Comparison of ENCODE assay signal across 21 mouse cellular contexts in the genomic region with DNA sequence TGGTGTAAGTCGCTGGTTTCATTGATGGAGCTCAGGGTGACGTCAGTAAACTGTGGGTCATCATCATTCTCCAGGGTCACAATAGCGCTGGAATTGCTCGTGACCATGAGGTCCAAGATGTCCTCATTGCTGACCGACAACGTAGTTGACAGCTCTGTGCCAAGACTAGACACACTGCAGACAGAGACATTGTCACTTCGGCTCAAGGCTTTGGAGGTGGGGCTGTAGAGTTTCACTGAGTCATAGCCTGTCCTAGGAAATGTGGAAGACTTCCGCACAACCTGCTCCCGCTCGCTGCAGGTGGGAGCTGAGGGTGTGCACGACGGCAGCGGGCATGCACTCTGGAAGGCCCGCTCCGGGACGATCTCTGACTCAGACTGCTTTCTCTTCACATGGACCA. TPM values are rescaled to one million over a fixed set of nuclear protein-coding genes. Genes with fewer than 3 reads are reported as not detected.
DNase-seq lines count a peak whose midpoint lies in the region; ATAC-seq lines count a peak whose summit lies in the region.
"Had no signal": no experiment of that assay in that cellular context is flagged by ENCODE, and none has a peak within 500 bp of the region (broad histone marks: within the 10 kb centered on the region; RNA-seq: fewer than 3 reads in every experiment).

No protein-coding gene starts in this region.

- no peaks in the 10 kb centered on the region for H3K27me3 ChIP-seq in megakaryocyte, embryonic 14.5 days (replicated peaks)
- H3K27me3 ChIP-seq: embryonic facial prominence, embryonic 13.5 days; forebrain, embryonic 12.5 days; heart, embryonic 12.5 days; hindbrain, embryonic 15.5 days; Patski had no signal

- peaks cover 76% of the 10 kb centered on the region for H3K36me3 ChIP-seq in megakaryocyte, embryonic 14.5 days (replicated peaks; ENCODE audit: low read length)

- H3K4me1 ChIP-seq in megakaryocyte, embryonic 14.5 days, result peaks cover 100% of the 10 kb centered on the region

- H3K4me3 ChIP-seq in megakaryocyte, embryonic 14.5 days (replicated peaks), result peak overlapping the region; percentile 55
- H3K4me3 ChIP-seq: embryonic facial prominence, embryonic 13.5 days; forebrain, embryonic 12.5 days; heart, embryonic 12.5 days; hindbrain, embryonic 15.5 days had no signal

- no peak for ATAC-seq in megakaryocyte, adult 5-6 weeks (ENCODE audit: poor library complexity, severe bottlenecking)
- ATAC-seq: forebrain, embryonic 16.5 days; inflammation-experienced regulatory T-cells, adult 6 months; intestine, postnatal 0 days; Patski had no signal

- peak; percentile 81 to 90 for DNase-seq in adrenal gland, adult (ENCODE audit: inconsistent age in 2 of 2, low spot score in 1 of 2)
- no peak for DNase-seq in adrenal gland, postnatal 4 days (ENCODE audit: low spot score in 2 of 2)
- DNase-seq in adrenal gland, postnatal 25 days, result peak; percentile 33
- DNase-seq in urinary bladder, adult 2 months (ENCODE audit: low spot score), result no peak
- DNase-seq in kidney, postnatal 25 days, result no peak
- DNase-seq: B cell, adult 2 months; cerebellum, adult 18-20 months; cerebellum, adult 9-11 months; cerebellum, postnatal 36 days; gastrocnemius, postnatal 25 days; heart, postnatal 36 days had no signal

- peaks cover 6% of the 10 kb centered on the region for H3K9me3 ChIP-seq in megakaryocyte, embryonic 14.5 days
- H3K9me3 ChIP-seq: embryonic facial prominence, embryonic 13.5 days; forebrain, embryonic 12.5 days; heart, embryonic 12.5 days; hindbrain, embryonic 15.5 days had no signal

RNA-seq across cellular contexts. Expression of gene Tbc1d14, which starts 21.7 kb away (rescaled TPM):
- total RNA-seq in adrenal gland, postnatal 4 days (2021), result 10 to 100 TPM; 50.3 to 65.3 TPM
- 7.1 and 8.7 TPM in 2 replicates for polyA plus RNA-seq in megakaryocyte, embryonic 14.5 days (2012; ENCODE audit: insufficient read depth, low replicate concordance)
- 22.3 and 25.5 TPM in 2 replicates for total RNA-seq in megakaryocyte, adult 5-6 weeks (2015)
- 11.2 and 16.2 TPM in 2 replicates for total RNA-seq in megakaryocyte, adult 5-6 weeks (2017)
- total RNA-seq in adrenal gland, postnatal 25 days (2021), result 31.5 and 42.4 TPM in 2 replicates
- polyA plus RNA-seq in urinary bladder, adult 2 months (2012; rRNA removed), result 22.2 and 22.5 TPM in 2 replicates

Comparison
In these comparisons a context has a peak if more than half of its experiments do, and no peak if none do; other contexts are left out.
1. DNase-seq: peak in adrenal gland, adult (2 of 2) and adrenal gland, postnatal 25 days (single experiment); none in adrenal gland, postnatal 4 days (0 of 2), urinary bladder, adult 2 months (single experiment) and kidney, postnatal 25 days (0 of 2).